Mouse (Mus musculus) small intestine, adult 2 months (tissue): Measurements from ENCODE around the gene Lamtor2.

Source experiments
- CTCF ChIP-seq: fragments of 200-500 bp; IDR thresholded peaks from 2 replicates; pipeline ENCODE4 v1.5.1; 2012; ENCODE audit warnings: low read depth, mild to moderate bottlenecking, control low read depth, inconsistent platforms, low read length, moderate library complexity, mixed read lengths; ENCODE audit not compliant: insufficient replicate concordance, insufficient read length; ENCODE audit errors: extremely low read depth
- POLR2A ChIP-seq: fragments of 200-500 bp; IDR thresholded peaks from 2 replicates; pipeline ENCODE4 v1.6.1; 2012; ENCODE audit warnings: low read depth, mild to moderate bottlenecking, control low read depth, inconsistent platforms, low read length, moderate library complexity

DNA sequence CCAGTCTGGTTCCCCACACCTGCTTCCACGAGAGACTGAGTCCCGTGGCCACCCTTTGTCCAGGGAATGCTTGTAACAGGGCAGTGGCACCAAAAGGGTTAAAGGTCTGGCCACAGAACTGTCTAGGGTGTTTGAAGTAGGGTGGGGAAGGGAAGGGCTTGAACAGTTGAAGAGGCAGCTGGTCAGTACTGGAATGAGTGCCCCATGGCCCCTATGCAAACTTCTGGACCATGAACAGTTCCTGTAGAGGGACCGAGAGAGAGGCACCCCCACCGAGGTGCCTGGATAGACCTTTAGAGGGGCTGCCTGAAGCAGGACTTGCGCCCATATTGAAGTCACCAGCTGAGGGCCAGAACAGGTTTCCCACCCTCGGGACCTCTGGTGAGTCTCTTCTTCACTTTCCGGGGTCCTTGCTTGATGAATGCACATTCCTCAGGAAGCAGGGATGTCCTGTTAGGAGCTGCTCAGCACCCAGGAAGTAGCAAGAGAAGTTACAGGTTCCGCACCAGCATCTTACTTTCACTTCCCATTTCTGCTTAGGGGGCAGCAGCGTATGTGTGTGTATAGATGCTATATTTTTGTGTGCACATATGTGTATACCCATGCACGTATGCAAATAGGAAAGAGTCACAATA is 40.2 kb upstream of the Lamtor2 start:
- no peak for TF ChIP-seq CTCF
- 0 out of 2 replicates have a peak, but pooled peaks have one; percentile 4 for TF ChIP-seq POLR2A
